Mouse (Mus musculus): ENCODE results near the gene Xpa. TPM values are rescaled to one million over a fixed set of nuclear protein-coding genes. Genes with fewer than 3 reads are reported as not detected.
A peak's percentile ranks its signal among the peaks of the same experiment; 100 is the strongest.

Xpa gene
- polyA plus RNA-seq, 1 experiment from 2014 or later: 30.0 TPM

- WGBS: 73% methylated on average over 3 of the region's 3 CpGs
- H3K4me3 ChIP-seq: no peak overlapping the region
- no peaks in the 10 kb centered on the region for H3K9me3 ChIP-seq
- ATAC-seq (ENCODE audit: insufficient number of reproducible peaks, insufficient read depth, low FRiP score, low TSS enrichment): no peak
- H3K4me1 ChIP-seq: peaks cover 13% of the 10 kb centered on the region
- H3K9ac ChIP-seq: no peak overlapping the region
- peaks cover 25% of the 10 kb centered on the region for H3K36me3 ChIP-seq
- no peak overlapping the region for H3K27ac ChIP-seq
- no peak overlapping the region for H3K4me2 ChIP-seq (replicated peaks)
- H3K27me3 ChIP-seq: no peaks in the 10 kb centered on the region
These were observed 51.8 kb downstream of the Xpa start for GRCm38 (mm10) chr4:46144323-46144722.

GRCm38 (mm10) chr4:46138287-46139222 is 57.6 kb downstream of the Xpa start, which contains the start of the genes Ncbp1 and Tstd2:
Gene Ncbp1, plus strand, starts transcription at chr4:46138613.
Gene Tstd2, minus strand, starts transcription at chr4:46138694.
- H3K9me3 ChIP-seq: no peaks in the 10 kb centered on the region
- H3K9ac ChIP-seq: peak within 1 kb of the TSS; percentile 84
- H3K4me3 ChIP-seq: peak within 1 kb of the TSS; percentile 80
- WGBS: under 1% methylated on average over 90 of the region's 90 CpGs
- H3K4me1 ChIP-seq: peaks cover 22% of the 10 kb centered on the region
- peak within 1 kb of the TSS; percentile 90 for H3K4me2 ChIP-seq (replicated peaks)
- peak; percentile 80 for ATAC-seq (ENCODE audit: insufficient number of reproducible peaks, insufficient read depth, low FRiP score, low TSS enrichment)
- H3K27me3 ChIP-seq: no peaks in the 10 kb centered on the region
- peak within 1 kb of the TSS; percentile 96 for H3K27ac ChIP-seq
- H3K36me3 ChIP-seq: peaks cover 13% of the 10 kb centered on the region

GRCm38 (mm10) chr4:46137629-46138286 is 58.4 kb downstream of the Xpa start:
- Histone ChIP-seq H3K36me3 (peaks cover 19% of the 10 kb centered on the region), H3K9ac (peak overlapping the region; percentile 84), H3K4me2 (replicated peaks) (peak overlapping the region; percentile 90), H3K4me1 (peaks cover 22% of the 10 kb centered on the region), H3K27ac (peak overlapping the region; percentile 96), H3K4me3 (peak overlapping the region; percentile 80), H3K9me3 (no peaks in the 10 kb centered on the region), H3K27me3 (no peaks in the 10 kb centered on the region)
- 7% methylated on average over 17 of the region's 17 CpGs for WGBS
- peak; percentile 73 for ATAC-seq (ENCODE audit: insufficient number of reproducible peaks, insufficient read depth, low FRiP score, low TSS enrichment)

GRCm38 (mm10) chr4:46131791-46132190 is 64.3 kb downstream of the Xpa start:
- WGBS: 88% methylated on average over 6 of the region's 6 CpGs
- Histone ChIP-seq H3K4me3 (no peak overlapping the region), H3K4me1 (peaks cover 2% of the 10 kb centered on the region; the same call in 1 of the 2 replicates), H3K9ac (no peak overlapping the region), H3K27me3 (no peaks in the 10 kb centered on the region), H3K27ac (no peak overlapping the region), H3K36me3 (peaks cover 60% of the 10 kb centered on the region), H3K9me3 (no peaks in the 10 kb centered on the region), H3K4me2 (replicated peaks) (no peak overlapping the region)
- no peak for ATAC-seq (ENCODE audit: insufficient number of reproducible peaks, insufficient read depth, low FRiP score, low TSS enrichment)

GRCm38 (mm10) chr4:46130221-46130620 is 65.9 kb downstream of the Xpa start:
- Histone ChIP-seq H3K36me3 (peaks cover 72% of the 10 kb centered on the region), H3K27ac (no peak overlapping the region), H3K27me3 (no peaks in the 10 kb centered on the region), H3K4me1 (no peaks in the 10 kb centered on the region), H3K9me3 (no peaks in the 10 kb centered on the region), H3K4me3 (no peak overlapping the region), H3K9ac (no peak overlapping the region), H3K4me2 (replicated peaks) (no peak overlapping the region)
- no peak for ATAC-seq (ENCODE audit: insufficient number of reproducible peaks, insufficient read depth, low FRiP score, low TSS enrichment)
- 76% methylated on average over 3 of the region's 3 CpGs for WGBS

- Histone ChIP-seq H3K36me3 (peaks cover 75% of the 10 kb centered on the region), H3K9ac (no peak overlapping the region), H3K27ac (no peak overlapping the region), H3K27me3 (no peaks in the 10 kb centered on the region), H3K4me2 (replicated peaks) (no peak overlapping the region), H3K4me1 (no peaks in the 10 kb centered on the region), H3K4me3 (no peak overlapping the region), H3K9me3 (no peaks in the 10 kb centered on the region)
- no peak for ATAC-seq (ENCODE audit: insufficient number of reproducible peaks, insufficient read depth, low FRiP score, low TSS enrichment)
- WGBS: 92% methylated on average over 8 of the region's 8 CpGs
These were observed 66.7 kb downstream of the Xpa start for GRCm38 (mm10) chr4:46129311-46130004.

GRCm38 (mm10) chr4:46126541-46126940 is 69.6 kb downstream of the Xpa start:
- Histone ChIP-seq H3K4me2 (replicated peaks) (no peak overlapping the region), H3K27ac (no peak overlapping the region), H3K36me3 (peaks cover 80% of the 10 kb centered on the region), H3K9me3 (no peaks in the 10 kb centered on the region), H3K9ac (no peak overlapping the region), H3K4me1 (no peaks in the 10 kb centered on the region), H3K27me3 (no peaks in the 10 kb centered on the region), H3K4me3 (no peak overlapping the region)
- no peak for ATAC-seq (ENCODE audit: insufficient number of reproducible peaks, insufficient read depth, low FRiP score, low TSS enrichment)
- 52% methylated on average over 2 of the region's 2 CpGs for WGBS

- no peak overlapping the region for H3K4me3 ChIP-seq
- H3K36me3 ChIP-seq: peaks cover 85% of the 10 kb centered on the region
- H3K4me1 ChIP-seq: no peaks in the 10 kb centered on the region
- no peaks in the 10 kb centered on the region for H3K9me3 ChIP-seq
- H3K4me2 ChIP-seq (replicated peaks): no peak overlapping the region
- H3K27me3 ChIP-seq: no peaks in the 10 kb centered on the region
- 93% methylated on average over 6 of the region's 6 CpGs for WGBS
- no peak overlapping the region for H3K27ac ChIP-seq
- no peak overlapping the region for H3K9ac ChIP-seq
- ATAC-seq (ENCODE audit: insufficient number of reproducible peaks, insufficient read depth, low FRiP score, low TSS enrichment): no peak
These were observed 72.8 kb downstream of the Xpa start for GRCm38 (mm10) chr4:46123358-46123757.

GRCm38 (mm10) chr4:46120767-46121166 is 75.3 kb downstream of the Xpa start:
- H3K27ac ChIP-seq: no peak overlapping the region
- H3K9ac ChIP-seq: no peak overlapping the region
- peaks cover 95% of the 10 kb centered on the region for H3K36me3 ChIP-seq
- ATAC-seq (ENCODE audit: insufficient number of reproducible peaks, insufficient read depth, low FRiP score, low TSS enrichment): no peak
- H3K4me3 ChIP-seq: no peak overlapping the region
- H3K4me1 ChIP-seq: no peaks in the 10 kb centered on the region
- WGBS: 84% methylated on average over 3 of the region's 3 CpGs
- H3K27me3 ChIP-seq: no peaks in the 10 kb centered on the region
- no peak overlapping the region for H3K4me2 ChIP-seq (replicated peaks)
- no peaks in the 10 kb centered on the region for H3K9me3 ChIP-seq

- no peaks in the 10 kb centered on the region for H3K27me3 ChIP-seq
- H3K36me3 ChIP-seq: peaks cover 88% of the 10 kb centered on the region
- no peak for ATAC-seq (ENCODE audit: insufficient number of reproducible peaks, insufficient read depth, low FRiP score, low TSS enrichment)
- H3K4me2 ChIP-seq (replicated peaks): no peak overlapping the region
- H3K4me3 ChIP-seq: no peak overlapping the region
- no peaks in the 10 kb centered on the region for H3K4me1 ChIP-seq
- 90% methylated on average over 14 of the region's 14 CpGs for WGBS
- no peak overlapping the region for H3K27ac ChIP-seq
- H3K9ac ChIP-seq: no peak overlapping the region
- H3K9me3 ChIP-seq: no peaks in the 10 kb centered on the region
These were observed 76.5 kb downstream of the Xpa start for GRCm38 (mm10) chr4:46119514-46120094.

- Histone ChIP-seq H3K36me3 (peaks cover 82% of the 10 kb centered on the region), H3K27me3 (no peaks in the 10 kb centered on the region), H3K27ac (no peak overlapping the region), H3K4me2 (replicated peaks) (no peak overlapping the region), H3K4me1 (no peaks in the 10 kb centered on the region), H3K9ac (no peak overlapping the region), H3K9me3 (no peaks in the 10 kb centered on the region), H3K4me3 (no peak overlapping the region)
- WGBS: 96% methylated on average over 4 of the region's 4 CpGs
- ATAC-seq (ENCODE audit: insufficient number of reproducible peaks, insufficient read depth, low FRiP score, low TSS enrichment): no peak
These were observed 78.6 kb downstream of the Xpa start for GRCm38 (mm10) chr4:46117536-46117935.
